Mouse (Mus musculus) urinary bladder, postnatal 14 days (tissue): ENCODE results near the gene Cd47.
A peak's percentile ranks its signal among the peaks of the same experiment; 100 is the strongest.

ENCODE experiments used
- DNase-seq: peaks from one replicate; pipeline ENCODE4 v3.0.0; 2021; ENCODE audit warnings: low spot score

Gene Cd47

GRCm38 (mm10) chr16:49799597-49800561 lies at the start of gene Cd47:
Gene Cd47 (plus strand): TSS chr16:49800533.
- no peak for DNase-seq

GRCm38 (mm10) chr16:49752906-49753305 lies 47.4 kb upstream of the Cd47 start:
- DNase-seq: no peak

- no peak for DNase-seq
Observed at GRCm38 (mm10) chr16:49753318-49753717, 47.0 kb upstream of the Cd47 start.

GRCm38 (mm10) chr16:49760517-49761203 lies 39.7 kb upstream of the Cd47 start:
- DNase-seq: no peak

GRCm38 (mm10) chr16:49761981-49762380 lies 38.4 kb upstream of the Cd47 start:
- no peak for DNase-seq

- DNase-seq: peak; percentile 30
Observed at GRCm38 (mm10) chr16:49766326-49766725, 34.0 kb upstream of the Cd47 start.

- DNase-seq: no peak
Observed at GRCm38 (mm10) chr16:49768491-49769031, 31.8 kb upstream of the Cd47 start.

GRCm38 (mm10) chr16:49769831-49770261 lies 30.5 kb upstream of the Cd47 start:
- DNase-seq: no peak

- DNase-seq: no peak
Observed at GRCm38 (mm10) chr16:49770320-49771189, 29.8 kb upstream of the Cd47 start.

- no peak for DNase-seq
Observed at GRCm38 (mm10) chr16:49771609-49772396, 28.5 kb upstream of the Cd47 start.

- DNase-seq: no peak
Observed at GRCm38 (mm10) chr16:49772576-49772975, 27.8 kb upstream of the Cd47 start.

- DNase-seq: no peak
Observed at GRCm38 (mm10) chr16:49773068-49773467, 27.3 kb upstream of the Cd47 start.

GRCm38 (mm10) chr16:49774059-49775001 lies 26.0 kb upstream of the Cd47 start:
- DNase-seq: no peak

GRCm38 (mm10) chr16:49775002-49775966 lies 25.0 kb upstream of the Cd47 start:
- no peak for DNase-seq

- DNase-seq: no peak
Observed at GRCm38 (mm10) chr16:49776981-49777380, 23.4 kb upstream of the Cd47 start.

GRCm38 (mm10) chr16:49781556-49782156 lies 18.7 kb upstream of the Cd47 start:
- DNase-seq: no peak

- no peak for DNase-seq
Observed at GRCm38 (mm10) chr16:49783369-49783768, 17.0 kb upstream of the Cd47 start.

GRCm38 (mm10) chr16:49786116-49786515 lies 14.2 kb upstream of the Cd47 start:
- DNase-seq: no peak
